Mouse (Mus musculus) subcutaneous adipose tissue, adult 2 months (tissue): ENCODE results near the gene Crtc1. TPM values are rescaled to one million over a fixed set of nuclear protein-coding genes. Genes with fewer than 3 reads are reported as not detected.

Source experiments
- polyA plus RNA-seq: library from polyadenylated mRNA; depleted of rRNA; stranded (reverse); fragments of >200 nt; gene quantifications from 2 replicates; pipeline ENCODE4 v1.2.3, GENCODE M21; 2012; ENCODE audit warnings: low replicate concordance; rRNA removed

Gene Crtc1
- 13.5 and 36.3 TPM in 2 replicates for polyA plus RNA-seq

GRCm38 (mm10) chr8:70439055-70439847, at the start of gene Crtc1:
Gene Crtc1 (minus strand): TSS chr8:70439579.

DNA sequence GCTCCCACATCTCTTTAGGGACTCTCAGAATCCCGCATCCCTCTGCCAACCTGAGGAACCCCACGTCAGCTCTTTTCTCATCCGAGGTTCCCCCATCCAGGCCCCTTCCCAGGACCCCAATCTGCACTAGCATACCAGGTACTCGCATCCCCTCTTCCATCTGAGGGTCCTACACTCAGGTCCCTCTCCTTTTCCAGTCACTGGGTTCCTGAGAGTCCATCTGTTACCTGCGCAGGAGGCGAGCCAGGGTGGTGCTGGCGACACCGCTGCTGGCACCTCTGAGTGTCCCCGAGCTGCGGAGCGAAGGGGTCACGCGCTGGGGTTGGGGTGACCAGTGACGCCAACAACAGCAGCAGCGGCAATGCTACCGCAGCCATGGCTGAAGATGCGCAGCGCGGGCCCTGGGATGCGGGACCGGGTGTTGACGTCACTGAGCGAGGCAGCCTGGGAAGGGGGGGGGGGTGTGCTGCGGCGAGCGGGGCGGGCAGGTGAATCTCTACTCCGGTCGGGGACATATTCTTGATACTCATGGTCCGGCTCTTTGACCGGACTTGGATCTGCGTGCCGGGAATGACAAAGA, 47.7 kb upstream of the Crtc1 start, which contains the start of gene Tmem59l:
Tmem59l (minus strand) TSS at position 418 of the 580 bp plus-strand sequence.

GRCm38 (mm10) chr8:70476333-70477268, 37.2 kb upstream of the Crtc1 start, which contains the start of gene Klhl26:
Gene Klhl26 (minus strand): TSS chr8:70476968.

DNA sequence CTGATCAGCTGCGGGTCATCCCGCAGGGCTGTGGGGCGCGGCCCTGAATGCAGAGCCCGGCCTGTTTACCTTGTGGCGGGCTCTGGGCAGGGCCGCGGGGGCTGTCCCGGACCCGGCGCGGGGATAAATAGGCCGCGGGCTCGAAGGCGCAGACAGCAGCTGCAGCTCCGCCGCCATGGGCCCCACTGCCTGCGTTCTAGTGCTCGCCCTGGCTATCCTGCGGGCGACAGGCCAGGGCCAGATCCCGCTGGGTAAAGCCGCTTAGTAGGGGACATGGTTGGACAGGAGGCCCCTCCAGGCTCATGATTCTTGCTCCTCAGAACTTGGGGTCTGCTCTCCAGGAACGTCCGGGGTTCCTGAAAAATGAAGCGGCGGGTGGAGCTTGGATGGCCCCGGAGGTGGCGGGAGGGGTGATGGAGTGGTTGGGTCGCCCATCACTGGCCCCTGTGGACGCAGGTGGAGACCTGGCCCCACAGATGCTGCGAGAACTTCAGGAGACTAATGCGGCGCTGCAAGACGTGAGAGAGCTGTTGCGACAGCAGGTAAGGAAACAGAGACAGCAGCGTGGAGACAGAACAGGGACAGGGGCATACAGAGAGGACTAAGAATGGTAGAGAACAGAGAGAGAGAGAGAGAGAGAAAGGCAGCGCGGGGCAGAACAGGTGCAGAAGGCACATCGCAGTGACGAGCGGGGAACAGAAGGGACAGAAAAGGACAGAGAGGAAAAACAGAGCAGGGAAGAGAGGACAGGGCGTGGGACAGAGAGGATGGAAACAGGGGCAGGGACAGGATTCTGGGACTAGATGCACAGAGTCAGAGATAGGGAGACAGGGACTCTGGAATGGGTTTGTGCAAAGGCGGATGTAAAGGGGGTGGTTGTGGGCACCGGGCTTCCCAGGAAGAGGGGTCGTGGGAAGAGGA, 65.7 kb downstream of the Crtc1 start, which contains the start of gene Comp:
Comp (plus strand) TSS at position 162 of the 921 bp plus-strand sequence.

GRCm38 (mm10) chr8:70353194-70353817, 86.1 kb downstream of the Crtc1 start, which contains the start of gene Upf1:
Gene Upf1 (minus strand): TSS chr8:70353278.

Other genes with a start within 250 kb of the Crtc1 start
- 41.2 and 60.9 TPM in 2 replicates for gene Slc25a42, start 227.3 kb downstream of the Crtc1 start, polyA plus RNA-seq
- gene Sugp2, start 205.4 kb downstream of the Crtc1 start, polyA plus RNA-seq = 37.0 and 50.6 TPM in 2 replicates
- 28.9 TPM in 2 replicates for gene Armc6, start 205.1 kb downstream of the Crtc1 start, polyA plus RNA-seq
- 41.4 and 54.4 TPM in 2 replicates for gene Homer3, start 156.8 kb downstream of the Crtc1 start, polyA plus RNA-seq
- gene Ddx49, start 137.1 kb downstream of the Crtc1 start, polyA plus RNA-seq = 39.0 and 64.2 TPM in 2 replicates
- gene Cope, start 137.1 kb downstream of the Crtc1 start, polyA plus RNA-seq = 327 and 352 TPM in 2 replicates
- 1.3 and 8.5 TPM in 2 replicates for gene Cers1, start 123.8 kb downstream of the Crtc1 start, polyA plus RNA-seq
- gene Gdf1, start 109.8 kb downstream of the Crtc1 start, polyA plus RNA-seq = 0.53 and 1.3 TPM in 2 replicates
- gene Upf1, start 86.3 kb downstream of the Crtc1 start, polyA plus RNA-seq = 24.6 and 43.5 TPM in 2 replicates
- gene Comp, start 66.0 kb downstream of the Crtc1 start, polyA plus RNA-seq = 1.2 TPM in 2 replicates
- gene Klhl26, start 37.4 kb upstream of the Crtc1 start, polyA plus RNA-seq = 34.4 and 65.1 TPM in 2 replicates
- gene Tmem59l, start 47.8 kb upstream of the Crtc1 start, polyA plus RNA-seq = 7.8 TPM in 1 of 2 replicates, not detected in the other
- gene Crlf1, start 53.6 kb upstream of the Crtc1 start, polyA plus RNA-seq = 2.6 and 5.6 TPM in 2 replicates
- 210 and 310 TPM in 2 replicates for gene Rex1bd, start 67.2 kb upstream of the Crtc1 start, polyA plus RNA-seq
- 477 and 704 TPM in 2 replicates for gene Uba52, start 71.2 kb upstream of the Crtc1 start, polyA plus RNA-seq
- 427 and 435 TPM in 2 replicates for gene Fkbp8, start 88.1 kb upstream of the Crtc1 start, polyA plus RNA-seq
- 103 and 119 TPM in 2 replicates for gene Kxd1, start 88.4 kb upstream of the Crtc1 start, polyA plus RNA-seq
- 20.7 and 31.8 TPM in 2 replicates for gene Ell, start 99.9 kb upstream of the Crtc1 start, polyA plus RNA-seq
- gene Isyna1, start 154.8 kb upstream of the Crtc1 start, polyA plus RNA-seq = 69.7 and 218 TPM in 2 replicates
- 125 and 281 TPM in 2 replicates for gene Ssbp4, start 169.3 kb upstream of the Crtc1 start, polyA plus RNA-seq
- gene Lrrc25, start 176.6 kb upstream of the Crtc1 start, polyA plus RNA-seq = 10.8 and 19.8 TPM in 2 replicates
- 1.6 and 3.3 TPM in 2 replicates for gene Gdf15, start 192.9 kb upstream of the Crtc1 start, polyA plus RNA-seq
- gene Pgpep1, start 220.8 kb upstream of the Crtc1 start, polyA plus RNA-seq = 37.1 and 48.1 TPM in 2 replicates
- gene Lsm4, start 233.7 kb upstream of the Crtc1 start, polyA plus RNA-seq = 50.4 and 106 TPM in 2 replicates